Mouse (Mus musculus) activated CD4-positive, CD25-positive, alpha-beta regulatory T cell (primary cell): ENCODE data around the gene Irx1. TPM values are rescaled to one million over a fixed set of nuclear protein-coding genes. Genes with fewer than 3 reads are reported as not detected.

Experiments used
- polyA plus RNA-seq, 2 experiments: library from polyadenylated mRNA; unstranded; fragments of 100-300 nt; shearing (Covaris generic); gene quantifications; one replicate each; pipeline ENCODE4 v1.2.1; 2017

The Irx1 gene
- not detected for polyA plus RNA-seq

DNA sequence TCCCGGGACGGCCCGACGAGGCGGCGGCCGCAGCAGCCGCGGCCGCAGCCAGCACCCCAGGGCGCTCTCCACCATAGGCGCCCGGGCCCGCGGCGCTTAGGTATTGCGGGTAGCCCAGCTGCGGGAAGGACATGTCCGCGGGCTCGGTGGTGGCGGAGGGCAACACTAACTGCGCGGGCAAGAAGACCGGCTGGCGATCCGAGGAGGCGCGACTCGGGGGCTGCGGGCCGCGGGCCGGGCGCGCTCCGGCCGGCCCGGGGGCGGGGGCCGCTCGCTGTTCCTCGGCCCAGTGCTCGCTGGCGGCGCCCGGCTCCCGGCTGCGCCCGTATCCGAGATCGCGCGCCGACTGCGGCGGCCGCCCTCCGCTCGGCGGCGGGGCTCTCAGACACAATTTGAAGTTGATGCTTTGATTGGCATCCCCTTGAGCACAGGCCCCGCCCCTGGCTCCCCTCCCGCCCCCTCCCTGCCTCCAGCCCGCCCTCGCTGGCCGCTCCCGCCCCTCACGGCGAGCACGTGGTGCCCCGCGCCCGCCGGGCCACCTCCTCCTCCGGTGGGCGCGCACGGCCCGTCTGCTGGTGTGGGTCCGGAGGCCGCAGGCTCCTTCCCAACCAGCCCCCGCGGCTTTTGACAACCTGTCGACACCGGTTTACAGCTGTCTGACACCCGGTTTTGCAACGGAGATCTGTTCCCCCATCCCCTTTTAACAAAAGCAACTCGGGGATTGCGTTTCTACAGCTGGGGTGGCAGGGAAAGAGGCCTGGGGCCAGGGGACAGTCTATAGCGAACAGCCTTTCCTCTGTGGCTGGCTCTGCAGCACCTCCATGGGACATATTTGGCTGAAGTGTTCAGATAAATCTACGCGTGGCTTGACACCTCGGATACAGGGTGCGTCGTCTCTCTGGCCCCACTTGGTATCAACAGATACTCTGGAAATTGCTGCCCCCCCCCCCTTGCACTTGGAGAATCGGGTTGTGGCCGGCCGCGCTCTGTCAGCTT is at the start of gene Irx1:
Gene Irx1 (minus strand): TSS at position 368 of the 996 bp plus-strand sequence.

